Mouse (Mus musculus) heart, adult 2 months (tissue): ENCODE data around the gene Gpbar1. TPM values are rescaled to one million over a fixed set of nuclear protein-coding genes. Genes with fewer than 3 reads are reported as not detected.
"Not testable (repeated sequence)": the region's sequence is repeated elsewhere in the genome, so short reads cannot be mapped to it uniquely, and the experiment has no call there.

Source experiments
- DNase-seq, 2 experiments: peaks; one replicate each; pipeline ENCODE4 v3.0.0; 2021
- H3K27ac ChIP-seq: fragments of 200-600 bp; 2 replicates; pipeline ENCODE4 v1.8.1; 2022
- H3K27me3 ChIP-seq: fragments of 200-500 bp; 2 replicates; pipeline ENCODE4 v1.6.1; 2012; ENCODE audit warnings: mild to moderate bottlenecking, low read length, inconsistent platforms, mixed read lengths; ENCODE audit not compliant: control insufficient read depth, insufficient read depth
- H3K36me3 ChIP-seq: fragments of 200-500 bp; 2 replicates; pipeline ENCODE4 v1.6.1; 2012; ENCODE audit warnings: low read length, inconsistent platforms; ENCODE audit not compliant: control insufficient read depth, insufficient read depth
- H3K4me1 ChIP-seq: fragments of 200-500 bp; 2 replicates; pipeline ENCODE4 v1.6.1; 2011; ENCODE audit warnings: low read length; ENCODE audit not compliant: control insufficient read depth, insufficient read depth
- H3K4me3 ChIP-seq: fragments of 200-600 bp; 2 replicates; pipeline ENCODE4 v1.8.1; 2022
- H3K79me2 ChIP-seq: fragments of 200-500 bp; replicated peaks from 2 replicates; pipeline ENCODE4 v1.6.1; 2012; ENCODE audit warnings: mild to moderate bottlenecking, inconsistent platforms, low read length, moderate library complexity, mixed read lengths; ENCODE audit not compliant: control insufficient read depth, insufficient read depth
- H3K9ac ChIP-seq: fragments of 200-500 bp; 2 replicates; pipeline ENCODE4 v1.6.1; 2012; ENCODE audit warnings: low read depth, mild to moderate bottlenecking, control low read depth, inconsistent platforms, low read length, mixed read lengths
- CTCF ChIP-seq: fragments of 200-600 bp; IDR thresholded peaks from 2 replicates; pipeline ENCODE4 v1.8.1; 2022; ENCODE audit warnings: antibody characterized with exemption, mild to moderate bottlenecking, moderate library complexity
- EP300 ChIP-seq: fragments of 200-500 bp; IDR thresholded peaks from 2 replicates; pipeline ENCODE4 v1.6.1; 2011; ENCODE audit warnings: low read depth, low read length, control low read depth; ENCODE audit not compliant: insufficient read depth
- POLR2A ChIP-seq: fragments of 200-500 bp; IDR thresholded peaks from 2 replicates; pipeline ENCODE4 v1.6.1; 2011; ENCODE audit warnings: mild to moderate bottlenecking, low read depth, low read length, control low read depth; ENCODE audit not compliant: insufficient read depth
- WGBS: fragments of 180-500 bp; shearing (Covaris S2); methylation state at CpG from one replicate; pipeline ENCODE4 v1.1.7; 2018; 5-methylcytosine and 5-hydroxymethylcytosine counted together
- intact Hi-C: fragments of 180-260 bp; cut with DNase I; formaldehyde crosslinking; loops from one replicate; pipeline ENCODE4 v1.15.1; 2025
- polyA plus RNA-seq: library from polyadenylated mRNA; depleted of rRNA; stranded (reverse); fragments of >200 nt; gene quantifications from 2 replicates; pipeline ENCODE4 v1.2.3, GENCODE M21; 2012
- total RNA-seq, 2 experiments: library from RNA; stranded (reverse); gene quantifications; 2 replicates each; pipeline ENCODE4 v1.2.3; 2021

Gpbar1 gene
- total and polyA plus RNA-seq, 3 experiments: 0.14 TPM; not detected in 2

DNA sequence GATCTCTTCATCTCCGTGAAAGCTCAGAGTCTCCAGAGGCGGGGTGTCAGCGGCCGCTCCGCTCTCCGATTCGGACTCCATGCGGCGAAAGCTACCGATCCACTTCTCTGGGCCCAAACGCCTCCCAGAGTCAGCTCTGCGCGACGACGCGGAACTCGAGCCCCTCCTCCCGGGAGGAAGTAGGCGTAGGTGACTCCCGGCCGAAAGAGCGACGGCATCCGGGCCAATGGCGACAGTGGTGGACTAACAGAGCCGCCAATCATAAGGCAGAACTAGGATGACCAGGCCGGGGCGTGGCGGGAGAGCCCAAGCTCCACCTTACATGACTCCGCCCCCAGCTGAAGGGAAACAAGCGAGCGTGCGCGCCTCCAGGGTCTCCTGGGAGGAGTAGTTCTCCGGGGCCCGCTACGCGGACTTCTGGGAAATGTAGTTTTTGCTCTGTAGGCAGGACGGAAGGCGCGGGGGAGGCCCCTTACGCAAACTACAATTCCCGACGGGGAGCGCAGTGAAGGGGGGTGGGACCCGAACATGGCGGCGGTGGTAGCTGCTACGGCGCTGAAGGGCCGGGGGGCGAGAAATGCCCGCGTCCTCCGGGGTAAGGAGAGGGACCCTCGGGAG is 6.3 kb downstream of the Gpbar1 start, which contains the start of the genes Aamp and Pnkd:
Aamp (minus strand) TSS at position 196 of the 618 bp plus-strand sequence.
Pnkd (plus strand) TSS at position 388 of the 618 bp plus-strand sequence.
- TF ChIP-seq CTCF: peak; percentile 55
- TF ChIP-seq POLR2A: peak; percentile 87
- TF ChIP-seq EP300: peak; percentile 55; the same call in 1 of the 2 replicates
- H3K4me1 ChIP-seq: peaks cover 14% of the 10 kb centered on the region
- intact Hi-C loops: loop anchor here (1.0 to 5.0 kb wide), 3 partner anchors 48 to 223 kb away; partner anchors contain the start of genes Arpc2 and Cnot9
- under 1% methylated on average over 55 of the region's 56 CpGs for WGBS
- peak within 1 kb of the TSS; percentile 66 for H3K9ac ChIP-seq
- H3K79me2 ChIP-seq: no peaks in the 10 kb centered on the region
- H3K27me3 ChIP-seq: no peaks in the 10 kb centered on the region
- peak; percentile 98 to 100 for DNase-seq
- peak within 1 kb of the TSS; percentile 91 for H3K27ac ChIP-seq
- H3K4me3 ChIP-seq: peak within 1 kb of the TSS; percentile 83
- peaks cover under 1% of the 10 kb centered on the region; the same call in 1 of the 2 replicates for H3K36me3 ChIP-seq

DNA sequence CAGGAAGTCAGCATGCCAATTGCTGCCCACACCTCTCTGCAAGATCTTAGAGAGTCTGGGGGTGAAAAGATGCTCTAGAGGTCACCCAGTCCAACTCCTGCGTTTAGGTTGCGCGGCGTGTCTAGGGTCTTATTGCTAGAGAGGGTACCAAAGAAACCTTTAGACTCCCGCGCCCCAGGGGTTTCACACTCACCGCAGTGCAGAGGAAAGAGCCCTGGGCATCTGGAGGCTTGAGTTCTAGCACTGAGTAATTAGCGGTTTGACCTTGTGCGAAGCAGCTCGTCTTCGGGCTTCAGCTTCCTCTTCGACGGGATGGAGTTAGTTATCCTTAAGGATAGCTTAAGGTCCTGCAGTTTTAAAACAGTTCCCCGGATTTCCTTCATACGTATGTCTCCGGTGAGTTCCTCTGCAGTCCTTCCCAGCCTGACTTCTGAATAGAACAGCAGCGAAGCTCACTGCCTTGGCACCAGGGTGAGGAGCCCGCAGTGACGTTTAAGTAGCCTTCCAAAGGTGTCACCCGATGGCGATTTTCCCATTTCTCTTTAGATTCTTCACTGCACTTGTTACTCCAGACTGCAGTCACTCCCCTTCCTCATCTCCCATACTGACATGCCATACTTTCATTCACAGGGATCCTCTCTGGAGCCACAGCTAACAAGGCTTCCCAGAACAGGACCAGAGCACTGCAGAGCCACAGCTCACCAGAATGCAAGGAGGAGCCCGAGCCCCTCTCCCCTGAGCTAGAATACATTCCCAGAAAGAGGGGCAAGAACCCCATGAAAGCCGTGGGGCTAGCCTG is 7.1 kb downstream of the Gpbar1 start:
- H3K36me3 ChIP-seq: peaks cover 8% of the 10 kb centered on the region
- DNase-seq: no peak
- peak overlapping the region; percentile 81 for H3K27ac ChIP-seq
- no peak for TF ChIP-seq CTCF
- TF ChIP-seq POLR2A: no peak
- no peak for TF ChIP-seq EP300
- peak overlapping the region; percentile 61 for H3K9ac ChIP-seq
- H3K4me3 ChIP-seq: peak overlapping the region; percentile 83
- 4% methylated on average over 23 of the region's 23 CpGs for WGBS
- no peaks in the 10 kb centered on the region for H3K79me2 ChIP-seq
- no peaks in the 10 kb centered on the region for H3K27me3 ChIP-seq
- intact Hi-C loops: loop anchor here (1.0 to 5.0 kb wide), 4 partner anchors 19 to 222 kb away; partner anchors contain the start of genes Catip, Cnot9 and Tmbim1
- peaks cover 22% of the 10 kb centered on the region for H3K4me1 ChIP-seq

DNA sequence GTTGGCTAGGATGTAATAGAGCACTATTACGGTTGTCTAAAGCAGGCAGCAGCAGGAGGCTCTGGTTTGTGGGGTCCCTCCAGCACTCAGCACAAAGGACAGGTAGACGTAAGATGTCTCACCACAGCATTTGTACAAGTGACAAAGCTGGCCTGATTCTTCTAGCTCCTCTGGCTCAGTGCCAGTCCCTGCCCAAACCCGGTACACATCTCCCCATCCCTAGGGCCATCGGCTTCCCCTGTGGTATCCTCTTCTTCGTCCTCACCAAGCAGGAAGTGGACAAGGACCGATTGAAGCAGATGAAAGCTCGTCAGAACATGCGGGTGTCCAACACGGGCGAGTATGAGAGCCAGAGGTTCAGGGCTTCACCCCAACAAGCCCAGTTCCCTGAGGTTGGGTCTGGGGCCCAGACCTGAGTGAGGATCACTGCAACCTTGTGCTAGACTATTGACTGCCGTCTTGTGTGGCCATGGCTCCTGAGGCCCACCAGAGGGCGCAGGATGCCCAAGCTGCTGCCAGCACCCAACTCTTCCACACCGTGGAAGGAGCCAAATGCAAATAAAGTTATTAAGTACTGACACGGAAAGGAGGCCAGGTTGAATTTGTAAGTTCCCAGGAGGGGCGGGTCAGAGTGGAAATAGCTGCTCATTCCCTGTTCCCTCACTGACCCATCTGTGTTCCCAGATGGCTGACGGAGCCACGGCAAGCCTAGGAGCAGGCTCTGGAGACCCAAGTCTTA is 8.7 kb downstream of the Gpbar1 start:
- H3K27ac ChIP-seq, H3K9ac ChIP-seq, H3K27me3 ChIP-seq, H3K4me3 ChIP-seq, H3K79me2 ChIP-seq: not testable (repeated sequence)
- WGBS: 28% methylated on average over 16 of the region's 17 CpGs
- H3K4me1 ChIP-seq: peaks cover 29% of the 10 kb centered on the region
- intact Hi-C loops: loop anchor here (1.0 to 5.0 kb wide), 4 partner anchors 18 to 220 kb away; partner anchors contain the start of genes Catip, Cnot9 and Tmbim1
- peak; percentile 64 for TF ChIP-seq CTCF
- DNase-seq: peak in 1 of 2 experiments; percentile 34
- H3K36me3 ChIP-seq: peaks cover 11% of the 10 kb centered on the region

DNA sequence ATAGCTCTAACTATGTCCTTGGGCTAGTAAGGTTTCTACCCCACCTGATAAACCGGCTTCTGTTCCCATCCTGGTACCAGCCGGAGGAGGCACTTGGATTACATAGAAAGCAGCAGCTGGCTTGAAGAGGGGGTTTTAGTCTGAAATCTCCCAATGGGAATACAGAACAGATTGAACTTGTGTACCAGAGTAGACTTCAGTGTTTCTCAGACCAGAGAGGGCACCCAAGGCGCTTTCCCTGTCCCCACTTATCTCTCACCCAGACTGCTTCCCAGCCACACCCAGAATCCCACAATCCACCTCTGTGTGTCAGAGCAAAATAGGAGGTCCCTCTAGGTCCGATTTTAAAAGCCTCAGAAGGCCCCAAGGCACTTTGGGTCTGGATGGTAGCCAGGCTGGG is 10.0 kb downstream of the Gpbar1 start:
- no peak for DNase-seq
- H3K27ac ChIP-seq: no peak overlapping the region; the same call in 1 of the 2 replicates
- H3K4me1 ChIP-seq: peaks cover 29% of the 10 kb centered on the region
- no peak overlapping the region for H3K4me3 ChIP-seq
- intact Hi-C loops: loop anchor here (5.0 kb wide), 1 partner anchor 219 kb away; the partner anchor contains the start of gene Cnot9
- no peak overlapping the region for H3K9ac ChIP-seq
- no peaks in the 10 kb centered on the region for H3K79me2 ChIP-seq
- WGBS: 62% methylated on average over 4 of the region's 4 CpGs
- TF ChIP-seq POLR2A: no peak
- no peak for TF ChIP-seq EP300
- no peak for TF ChIP-seq CTCF
- no peaks in the 10 kb centered on the region for H3K27me3 ChIP-seq
- H3K36me3 ChIP-seq: peaks cover 11% of the 10 kb centered on the region

DNA sequence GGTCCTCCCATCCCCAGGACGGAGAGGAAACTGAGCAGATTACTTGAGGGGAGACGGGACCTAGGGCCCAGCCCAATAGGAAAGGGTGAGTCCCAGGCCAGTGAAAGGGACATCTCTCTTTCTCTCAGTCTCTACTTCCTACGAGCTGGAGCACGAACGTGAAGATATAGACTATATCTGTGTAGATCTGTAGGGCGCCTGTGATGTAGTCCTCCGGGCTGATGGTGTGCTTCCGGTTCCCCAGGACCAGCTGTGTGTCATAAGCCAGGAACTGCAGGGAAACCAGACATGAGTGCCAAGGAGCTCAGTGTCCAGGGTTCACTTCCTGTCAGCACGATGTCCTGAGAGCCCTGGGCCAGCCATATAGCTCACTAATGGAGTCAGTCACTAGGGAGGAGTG is 10.9 kb downstream of the Gpbar1 start:
- no peak overlapping the region for H3K9ac ChIP-seq
- TF ChIP-seq POLR2A: no peak
- no peak for TF ChIP-seq EP300
- TF ChIP-seq CTCF: no peak
- H3K27me3 ChIP-seq: no peaks in the 10 kb centered on the region
- DNase-seq: no peak
- no peaks in the 10 kb centered on the region for H3K79me2 ChIP-seq
- intact Hi-C loops: loop anchor here (5.0 kb wide), 1 partner anchor 218 kb away; the partner anchor contains the start of gene Cnot9
- WGBS: 29% methylated on average over 9 of the region's 9 CpGs
- H3K4me1 ChIP-seq: peaks cover 34% of the 10 kb centered on the region
- H3K27ac ChIP-seq: peak overlapping the region; percentile 15
- H3K4me3 ChIP-seq: no peak overlapping the region
- H3K36me3 ChIP-seq: peaks cover 11% of the 10 kb centered on the region
